Mouse (Mus musculus): Measurements from ENCODE around the gene Gm13278. TPM values are rescaled to one million over a fixed set of nuclear protein-coding genes. Genes with fewer than 3 reads are reported as not detected.

The Gm13278 gene
- polyA plus RNA-seq, 1 experiment from 2014 or later = not detected

Other genes starting within 250 kb of the Gm13278 start
- not detected for gene Ifna15, start 233.3 kb upstream of the Gm13278 start, polyA plus RNA-seq (2017; shearing (Covaris generic))
- not detected for gene Ifna14, start 219.8 kb upstream of the Gm13278 start, polyA plus RNA-seq (2017; shearing (Covaris generic))
- not detected for gene Ifna9, start 199.2 kb upstream of the Gm13278 start, polyA plus RNA-seq (2017; shearing (Covaris generic))
- gene Ifna12, start 188.2 kb upstream of the Gm13278 start, polyA plus RNA-seq (2017; shearing (Covaris generic)) = not detected
- not detected for gene C87499, start 157.1 kb upstream of the Gm13278 start, polyA plus RNA-seq (2017; shearing (Covaris generic))
- gene Ifna13, start 147.1 kb upstream of the Gm13278 start, polyA plus RNA-seq (2017; shearing (Covaris generic)) = not detected
- not detected for gene Ifna16, start 114.6 kb upstream of the Gm13278 start, polyA plus RNA-seq (2017; shearing (Covaris generic))
- not detected for gene Ifna2, start 107.6 kb upstream of the Gm13278 start, polyA plus RNA-seq (2017; shearing (Covaris generic))
- gene Ifnab, start 100.2 kb upstream of the Gm13278 start, polyA plus RNA-seq (2017; shearing (Covaris generic)) = not detected
- gene Gm26566, start 69.7 kb upstream of the Gm13278 start, polyA plus RNA-seq (2017; shearing (Covaris generic)) = not detected
- gene Klhl9, start 69.1 kb upstream of the Gm13278 start, polyA plus RNA-seq (2017; shearing (Covaris generic)) = 13.5 TPM
- not detected for gene Gm13271, start 36.7 kb upstream of the Gm13278 start, polyA plus RNA-seq (2017; shearing (Covaris generic))
- gene Gm13283, start 31.4 kb upstream of the Gm13278 start, polyA plus RNA-seq (2017; shearing (Covaris generic)) = not detected
- gene Gm13290, start 17.7 kb upstream of the Gm13278 start, polyA plus RNA-seq (2017; shearing (Covaris generic)) = not detected
- gene Gm13289, start 14.6 kb upstream of the Gm13278 start, polyA plus RNA-seq (2017; shearing (Covaris generic)) = not detected
- gene Gm13272, start 11.7 kb upstream of the Gm13278 start, polyA plus RNA-seq (2017; shearing (Covaris generic)) = not detected
- 0.32 TPM for gene Ifnz, start 9.4 kb upstream of the Gm13278 start, polyA plus RNA-seq (2017; shearing (Covaris generic))
- gene Gm13276, start 5.8 kb upstream of the Gm13278 start, polyA plus RNA-seq (2017; shearing (Covaris generic)) = not detected
- gene Gm13277, start 2.9 kb upstream of the Gm13278 start, polyA plus RNA-seq (2017; shearing (Covaris generic)) = not detected
- not detected for gene Gm13275, start 2.9 kb downstream of the Gm13278 start, polyA plus RNA-seq (2017; shearing (Covaris generic))
- not detected for gene Gm13279, start 5.8 kb downstream of the Gm13278 start, polyA plus RNA-seq (2017; shearing (Covaris generic))
- 0.76 TPM for gene Gm13285, start 8.1 kb downstream of the Gm13278 start, polyA plus RNA-seq (2017; shearing (Covaris generic))
- not detected for gene Gm13287, start 11.7 kb downstream of the Gm13278 start, polyA plus RNA-seq (2017; shearing (Covaris generic))
- gene Gm13288, start 14.0 kb downstream of the Gm13278 start, polyA plus RNA-seq (2017; shearing (Covaris generic)) = not detected
- gene Ifna7, start 24.7 kb downstream of the Gm13278 start, polyA plus RNA-seq (2017; shearing (Covaris generic)) = not detected
- gene Ifna11, start 28.4 kb downstream of the Gm13278 start, polyA plus RNA-seq (2017; shearing (Covaris generic)) = not detected
- gene Ifna6, start 35.9 kb downstream of the Gm13278 start, polyA plus RNA-seq (2017; shearing (Covaris generic)) = not detected
- gene Ifna5, start 44.0 kb downstream of the Gm13278 start, polyA plus RNA-seq (2017; shearing (Covaris generic)) = not detected
- not detected for gene Ifna4, start 50.3 kb downstream of the Gm13278 start, polyA plus RNA-seq (2017; shearing (Covaris generic))
- not detected for gene Ifna1, start 58.5 kb downstream of the Gm13278 start, polyA plus RNA-seq (2017; shearing (Covaris generic))
- not detected for gene Ifne, start 88.7 kb downstream of the Gm13278 start, polyA plus RNA-seq (2017; shearing (Covaris generic))